Mouse (Mus musculus) lung, adult 2 months (tissue): ENCODE measurements around the gene Arhgef1.

Experiments used
- CTCF ChIP-seq: fragments of 200-500 bp; IDR thresholded peaks from 2 replicates; pipeline ENCODE4 v1.5.1; 2011; ENCODE audit warnings: mild to moderate bottlenecking, low read length, control low read depth; ENCODE audit not compliant: insufficient read depth
- POLR2A ChIP-seq: fragments of 200-500 bp; IDR thresholded peaks from 2 replicates; pipeline ENCODE4 v1.6.1; 2011; ENCODE audit warnings: low read depth, mild to moderate bottlenecking, control low read depth, low read length, borderline replicate concordance; ENCODE audit errors: extremely low read depth

DNA sequence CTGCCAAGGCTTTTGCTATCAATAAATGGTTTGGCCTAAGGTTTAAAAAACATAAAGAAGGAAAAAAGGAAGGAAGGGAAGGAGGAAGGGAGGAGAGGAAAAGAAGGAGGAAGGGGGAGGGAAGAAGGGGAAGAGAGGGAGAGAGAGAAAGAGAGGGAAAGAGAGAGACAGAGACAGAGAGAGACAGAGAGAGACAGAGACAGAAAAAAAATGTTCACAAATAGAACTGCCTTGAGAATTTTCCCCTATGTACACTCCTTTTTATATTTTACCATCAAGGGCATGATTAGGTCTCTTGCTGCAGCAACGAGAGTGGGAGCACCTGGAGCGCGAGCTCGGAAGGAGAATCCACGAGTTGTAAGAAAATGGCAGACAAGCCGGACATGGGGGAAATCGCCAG, 40.8 kb upstream of the Arhgef1 start, which contains the start of gene Gm9844:
- TF ChIP-seq POLR2A (no peak), CTCF (no peak)
